Mouse (Mus musculus) megakaryocyte progenitor cell, adult 5-6 weeks (primary cell): ENCODE measurements at regions not wholly inside any gene's neighbourhood (a gene's known extent, or its start where the extent isn't known, plus 50 kb on each side); places are given as distances from the start of the nearest gene placed in this dataset.

Experiments
- ATAC-seq: replicated peaks from 2 replicates; pipeline ENCODE4 v1.8.0; 2016; ENCODE audit warnings: mild to moderate bottlenecking, moderate TSS enrichment, inconsistent platforms; ENCODE audit not compliant: poor library complexity

DNA sequence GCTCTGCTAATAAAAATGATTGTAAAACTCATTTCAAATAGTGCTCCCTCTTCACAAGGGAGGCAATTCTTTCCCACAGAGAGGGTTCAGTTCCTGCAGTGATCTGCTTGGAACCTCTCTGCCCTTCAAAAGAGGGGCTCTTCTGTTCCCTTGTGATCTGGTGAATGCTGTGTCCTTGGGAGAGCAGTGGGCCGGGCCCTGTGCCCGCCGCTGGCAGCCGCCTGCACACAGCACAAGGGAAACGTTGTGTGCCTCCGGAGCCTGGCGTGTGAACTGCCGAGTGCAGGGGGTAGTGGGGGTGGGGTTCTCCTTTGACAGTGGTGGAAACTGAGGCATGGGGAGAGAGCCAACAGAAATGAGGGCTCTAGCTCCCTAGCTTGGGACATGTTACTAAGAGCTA lies 54.4 kb upstream of the Csrp1 start:
- no peak for ATAC-seq

DNA sequence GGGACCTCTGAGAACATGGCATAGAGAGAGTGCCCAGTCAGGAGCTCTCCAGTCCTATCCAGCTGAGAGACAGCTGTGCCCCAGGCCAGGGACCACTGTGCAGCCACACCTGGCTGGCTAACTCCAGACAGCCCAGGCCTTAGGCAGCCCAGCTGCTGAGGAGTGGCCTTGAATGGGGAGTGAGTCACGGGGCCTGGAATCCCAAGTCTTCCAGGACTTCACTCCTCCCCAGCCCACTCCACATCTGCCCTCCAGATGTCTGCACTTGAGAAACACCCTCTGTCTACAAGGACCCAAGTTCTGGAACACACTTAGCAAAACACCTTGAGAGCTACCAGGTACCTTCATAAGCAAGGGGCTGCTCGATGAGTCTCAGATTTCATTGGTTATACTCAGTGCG lies 51.5 kb upstream of the Csrp1 start:
- ATAC-seq, result no peak

DNA sequence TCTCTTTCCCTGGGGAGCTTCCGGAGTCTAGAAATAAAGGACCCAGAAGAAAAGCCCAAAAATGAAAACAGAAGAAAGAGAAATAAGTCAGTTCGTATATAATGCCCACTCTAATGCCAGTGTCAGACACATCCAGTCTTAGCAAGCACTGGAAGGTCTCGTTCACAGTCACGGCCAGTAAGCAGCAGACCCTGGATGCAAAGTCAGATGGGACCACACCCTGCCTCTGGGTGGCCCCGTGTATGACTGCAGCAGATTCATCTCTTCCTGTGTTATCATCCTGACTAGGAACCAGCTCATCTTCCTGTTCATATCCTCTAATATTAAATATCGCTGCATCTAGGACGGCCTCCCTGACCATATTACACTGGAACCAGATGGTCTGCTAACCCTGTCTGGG lies 50.9 kb upstream of the Csrp1 start:
- ATAC-seq, result no peak

DNA sequence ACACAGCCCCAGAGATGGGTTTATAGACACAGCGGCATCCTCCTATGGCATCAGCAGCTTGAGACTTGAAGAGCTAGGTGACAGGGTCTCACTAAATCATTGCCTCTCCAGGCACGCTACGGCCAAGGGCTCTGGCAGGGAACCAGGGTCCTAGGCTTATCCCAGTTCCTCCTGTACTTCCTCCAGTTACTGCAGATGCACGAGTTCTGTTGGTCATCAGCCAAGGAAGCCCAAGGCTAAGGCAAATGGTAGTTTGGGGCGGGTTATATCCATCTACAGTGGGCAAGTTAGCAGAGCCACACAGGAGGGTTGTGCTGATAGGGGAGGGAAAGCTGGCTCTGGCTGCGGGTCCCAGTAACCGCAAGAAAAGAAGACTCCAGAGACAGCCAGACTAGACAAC lies 50.1 kb upstream of the Csrp1 start:
- ATAC-seq, result peak; percentile 30; the same call in 1 of the 2 replicates
